17 mouse cellular contexts compared by ENCODE assay signal in the genomic region with DNA sequence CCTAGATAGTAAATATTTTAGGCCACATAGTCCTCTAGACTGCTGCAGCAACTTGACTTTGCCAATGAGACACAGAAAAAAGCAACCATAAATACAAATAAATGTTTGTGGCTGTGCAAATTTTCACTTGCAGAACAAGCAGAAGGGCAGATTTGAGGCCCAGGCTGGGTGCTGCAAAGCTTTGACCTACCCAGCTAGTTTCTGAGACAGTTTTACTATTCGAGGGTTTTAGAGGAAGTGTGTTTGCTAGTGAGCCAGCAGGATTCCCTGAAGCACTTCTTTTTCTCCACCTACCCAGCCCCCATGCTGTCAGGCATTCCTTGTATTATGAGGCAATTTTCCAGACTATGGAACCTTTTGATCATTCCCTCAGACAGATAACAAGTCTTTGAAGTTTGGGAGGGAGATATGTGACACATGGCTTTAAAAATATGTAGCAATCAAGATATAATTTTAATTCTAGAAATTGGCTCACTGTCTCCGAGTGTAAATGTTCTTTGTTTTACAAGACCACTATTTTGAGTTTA. TPM values are rescaled to one million over a fixed set of nuclear protein-coding genes. Genes with fewer than 3 reads are reported as not detected.
DNase-seq lines count a peak whose midpoint lies in the region; ATAC-seq and TF ChIP-seq lines count a peak whose summit lies in the region.
"Had no signal": no experiment of that assay in that cellular context is flagged by ENCODE, and none has a peak within 500 bp of the region (broad histone marks: within the 10 kb centered on the region; RNA-seq: fewer than 3 reads in every experiment).

No protein-coding gene starts in this region.

- no peak for TF ChIP-seq CTCF in lung, postnatal 0 days (IDR thresholded peaks at IDR 0.05)

- no peak for TF ChIP-seq EP300 in lung, postnatal 0 days (IDR thresholded peaks at IDR 0.05)

- no peak overlapping the region for H3K4me2 ChIP-seq in kidney, embryonic 15.5 days
- no peak overlapping the region for H3K4me2 ChIP-seq in kidney, embryonic 14.5 days (replicated peaks; ENCODE audit: low read depth, low read length)
- H3K4me2 ChIP-seq in lung, postnatal 0 days (replicated peaks; ENCODE audit: low read depth, low read length), result no peak overlapping the region
- H3K4me2 ChIP-seq: embryonic facial prominence, embryonic 12.5 days; heart, embryonic 13.5 days; liver, embryonic 13.5 days; neural tube, embryonic 15.5 days had no signal

- DNase-seq in lung, postnatal 25 days (ENCODE audit: low spot score), result peak; percentile 2
- no peak for DNase-seq in lung, postnatal 0 days (ENCODE audit: low spot score)
- DNase-seq in adrenal gland, postnatal 25 days, result peak; percentile 8
- DNase-seq in forelimb bud, embryonic 11.5 days (ENCODE audit: low read depth, low spot score), result peak; percentile 10
- no peak for DNase-seq in layer of hippocampus, adult 11-12 months (ENCODE audit: low spot score)
- DNase-seq: cerebellum, adult 9-10 months; gastrocnemius, postnatal 36 days; liver, embryonic 13.5 days; retina, postnatal 1 day; thymus, adult 2 months had no signal

- WGBS in kidney, embryonic 15.5 days, result 27% methylated on average over 2 of the region's 2 CpGs
- WGBS in kidney, embryonic 14.5 days, result 26% methylated on average over 2 of the region's 2 CpGs
- WGBS in lung, postnatal 0 days, result 34% methylated on average over 2 of the region's 2 CpGs

- no peak overlapping the region for H3K9ac ChIP-seq in kidney, embryonic 15.5 days
- no peak overlapping the region for H3K9ac ChIP-seq in kidney, embryonic 14.5 days (ENCODE audit: low read depth, low read length)
- no peak overlapping the region for H3K9ac ChIP-seq in lung, postnatal 0 days (replicated peaks; ENCODE audit: low read depth)
- H3K9ac ChIP-seq: embryonic facial prominence, embryonic 12.5 days; heart, embryonic 13.5 days; liver, embryonic 13.5 days; neural tube, embryonic 15.5 days had no signal

- no peaks in the 10 kb centered on the region for H3K4me1 ChIP-seq in kidney, embryonic 15.5 days
- 0 out of 2 replicates have a peak, but pooled peaks cover 3% of the 10 kb centered on the region for H3K4me1 ChIP-seq in kidney, embryonic 14.5 days (ENCODE audit: control insufficient read depth, insufficient read depth, low read length)
- H3K4me1 ChIP-seq in lung, postnatal 0 days (ENCODE audit: insufficient read depth, low read depth, low read length), result no peaks in the 10 kb centered on the region
- H3K4me1 ChIP-seq: embryonic facial prominence, embryonic 12.5 days; neural tube, embryonic 15.5 days had no signal

- H3K36me3 ChIP-seq in kidney, embryonic 15.5 days, result no peaks in the 10 kb centered on the region
- H3K36me3 ChIP-seq in kidney, embryonic 14.5 days (ENCODE audit: control insufficient read depth, insufficient read depth, low read length), result no peaks in the 10 kb centered on the region
- H3K36me3 ChIP-seq in lung, postnatal 0 days (ENCODE audit: insufficient read depth, low read length), result no peaks in the 10 kb centered on the region
- H3K36me3 ChIP-seq: embryonic facial prominence, embryonic 12.5 days; G1E; heart, embryonic 13.5 days; liver, embryonic 13.5 days; neural tube, embryonic 15.5 days had no signal

- no peaks in the 10 kb centered on the region for H3K27me3 ChIP-seq in kidney, embryonic 15.5 days
- H3K27me3 ChIP-seq in kidney, embryonic 14.5 days (ENCODE audit: control insufficient read depth, insufficient read depth, low read length), result no peaks in the 10 kb centered on the region
- H3K27me3 ChIP-seq in lung, postnatal 0 days (replicated peaks; ENCODE audit: insufficient read depth, low read length), result no peaks in the 10 kb centered on the region
- H3K27me3 ChIP-seq: embryonic facial prominence, embryonic 12.5 days; heart, embryonic 13.5 days; liver, embryonic 13.5 days; neural tube, embryonic 15.5 days had no signal

- no peak overlapping the region for H3K4me3 ChIP-seq in kidney, embryonic 15.5 days (replicated peaks)
- no peak overlapping the region for H3K4me3 ChIP-seq in kidney, embryonic 14.5 days (ENCODE audit: low read length)
- H3K4me3 ChIP-seq in lung, postnatal 0 days (ENCODE audit: low read depth, low read length), result no peak overlapping the region
- H3K4me3 ChIP-seq: embryonic facial prominence, embryonic 12.5 days; heart, embryonic 13.5 days; liver, embryonic 13.5 days; neural tube, embryonic 15.5 days had no signal

- H3K9me3 ChIP-seq in kidney, embryonic 15.5 days (replicated peaks), result no peaks in the 10 kb centered on the region
- H3K9me3 ChIP-seq in kidney, embryonic 14.5 days (ENCODE audit: control insufficient read depth, low read length), result no peaks in the 10 kb centered on the region
- H3K9me3 ChIP-seq in lung, postnatal 0 days (ENCODE audit: low read length), result no peaks in the 10 kb centered on the region
- H3K9me3 ChIP-seq: embryonic facial prominence, embryonic 12.5 days; G1E; heart, embryonic 13.5 days; liver, embryonic 13.5 days; neural tube, embryonic 15.5 days had no signal

- ATAC-seq in kidney, embryonic 15.5 days (replicated peaks; ENCODE audit: low FRiP score), result no peak
- no peak for ATAC-seq in kidney, embryonic 14.5 days (ENCODE audit: low FRiP score, low TSS enrichment)
- ATAC-seq in lung, postnatal 0 days, result no peak
- ATAC-seq: inflammation-experienced regulatory T-cells, adult 6 months had no signal

- H3K27ac ChIP-seq in kidney, embryonic 15.5 days, result peak overlapping the region; percentile 41; the same call in 1 of the 2 replicates
- H3K27ac ChIP-seq in kidney, embryonic 14.5 days (ENCODE audit: low read depth, low read length), result no peak overlapping the region
- no peak overlapping the region for H3K27ac ChIP-seq in lung, postnatal 0 days (ENCODE audit: low read length)
- H3K27ac ChIP-seq: embryonic facial prominence, embryonic 12.5 days; heart, embryonic 13.5 days; liver, embryonic 13.5 days; neural tube, embryonic 15.5 days had no signal

RNA-seq across cellular contexts. Expression of gene Acyp2, which starts 31.8 kb away (rescaled TPM):
- polyA plus RNA-seq in kidney, embryonic 15.5 days (2015; fragmentation: Nextera tagmentation; extraction: Ambion mirVana), result 22.4 and 23.1 TPM in 2 replicates
- polyA plus RNA-seq in kidney, embryonic 14.5 days (2014; fragmentation: Nextera tagmentation; extraction: Ambion mirVana), result 22.2 and 34.9 TPM in 2 replicates
- polyA plus RNA-seq in lung, postnatal 0 days (2015; fragmentation: Nextera tagmentation; extraction: Ambion mirVana), result 43.6 and 50.6 TPM in 2 replicates
- 32.0 and 48.7 TPM in 2 replicates for total RNA-seq in adrenal gland, postnatal 25 days (2021)

Comparison
In these comparisons a context has a peak if more than half of its experiments do, and no peak if none do; other contexts are left out.
1. DNase-seq: peak in lung, postnatal 25 days (single experiment), adrenal gland, postnatal 25 days (single experiment) and forelimb bud, embryonic 11.5 days (single experiment); none in lung, postnatal 0 days (single experiment) and layer of hippocampus, adult 11-12 months (single experiment).